Mouse (Mus musculus): Measurements from ENCODE around the gene Zan.

- TF ChIP-seq CTCF (IDR thresholded peaks at IDR 0.05; ENCODE audit: control insufficient read depth, insufficient read depth, low read length) (no peak), POLR2A (IDR thresholded peaks at IDR 0.05; ENCODE audit: borderline replicate concordance, control insufficient read depth, low read depth, low read length) (no peak)
Observed at GRCm38 (mm10) chr5:137332857-137333511, 143.9 kb downstream of the Zan start.
